ENCODE assay signal across 8 mouse cellular contexts in the genomic region with DNA sequence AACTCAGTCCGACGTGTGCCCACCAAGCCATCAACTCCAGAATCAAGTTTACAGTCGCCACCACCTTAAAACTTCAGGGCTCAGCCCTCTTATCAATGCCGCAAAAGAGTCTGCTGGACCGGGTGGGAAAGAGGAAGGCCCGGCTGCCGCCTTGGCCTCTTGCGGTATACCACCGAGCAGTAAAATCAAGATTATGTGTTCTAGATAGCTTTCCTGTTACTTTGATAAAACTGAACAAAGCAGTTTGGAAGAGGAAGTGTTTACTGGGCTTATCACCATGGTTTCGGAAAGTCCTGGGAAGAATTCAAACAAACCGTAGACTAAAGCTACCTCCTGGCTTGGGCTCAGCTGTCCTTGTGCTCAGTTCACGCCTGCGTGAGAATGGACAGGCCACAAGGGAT. TPM values are rescaled to one million over a fixed set of nuclear protein-coding genes. Genes with fewer than 3 reads are reported as not detected.
DNase-seq lines count a peak whose midpoint lies in the region; ATAC-seq and TF ChIP-seq lines count a peak whose summit lies in the region.

No protein-coding gene starts in this region.

- H3K27me3 ChIP-seq in kidney, embryonic 14.5 days (ENCODE audit: control insufficient read depth, insufficient read depth, low read length), result no peaks in the 10 kb centered on the region
- H3K27me3 ChIP-seq in heart, embryonic 13.5 days (replicated peaks), result no peaks in the 10 kb centered on the region
- H3K27me3 ChIP-seq in liver, embryonic 14.5 days (ENCODE audit: control insufficient read depth, insufficient read depth, low read length), result no peaks in the 10 kb centered on the region

- no peak for DNase-seq in kidney, adult 18-20 months
- DNase-seq in NIH3T3 (ENCODE audit: low read depth), result peak; percentile 25
- peak in 1 of 3 experiments; percentile 56 for DNase-seq in liver, embryonic 14.5 days (ENCODE audit: low read depth in 3 of 3, low spot score in 3 of 3)
- DNase-seq in frontal cortex, adult 2 months (ENCODE audit: extremely low spot score in 1 of 2, low spot score in 1 of 2), result no peak
- DNase-seq in cerebellum, postnatal 36 days, result no peak
- no peak for DNase-seq in spleen, postnatal 4 days (ENCODE audit: low spot score in 2 of 2)

- H3K4me3 ChIP-seq in kidney, embryonic 14.5 days (ENCODE audit: low read length), result peak overlapping the region; percentile 69
- H3K4me3 ChIP-seq in heart, embryonic 13.5 days, result peak overlapping the region; percentile 92
- peak overlapping the region; percentile 79 to 96 for H3K4me3 ChIP-seq in liver, embryonic 14.5 days (ENCODE audit: insufficient read depth in 1 of 2, low read depth in 2 of 2, low read length in 2 of 2)

- H3K9me3 ChIP-seq in kidney, embryonic 14.5 days (ENCODE audit: control insufficient read depth, low read length), result no peaks in the 10 kb centered on the region
- H3K9me3 ChIP-seq in heart, embryonic 13.5 days, result no peaks in the 10 kb centered on the region
- H3K9me3 ChIP-seq in liver, embryonic 14.5 days (ENCODE audit: control insufficient read depth, low read length), result no peaks in the 10 kb centered on the region

- 1% methylated on average over 13 of the region's 13 CpGs for WGBS in kidney, embryonic 14.5 days
- under 1% methylated on average over 13 of the region's 13 CpGs for WGBS in heart, embryonic 13.5 days
- under 1% methylated on average over 13 of the region's 13 CpGs for WGBS in liver, embryonic 14.5 days (ENCODE audit: insufficient replicate concordance)

- TF ChIP-seq CTCF in liver, embryonic 14.5 days (IDR thresholded peaks at IDR 0.05; ENCODE audit: low read depth), result no peak

- H3K27ac ChIP-seq in kidney, embryonic 14.5 days (ENCODE audit: low read depth, low read length), result peak overlapping the region; percentile 70; the same call in 1 of the 2 replicates
- H3K27ac ChIP-seq in heart, embryonic 13.5 days (replicated peaks), result peak overlapping the region; percentile 89
- H3K27ac ChIP-seq in liver, embryonic 14.5 days, result peak overlapping the region; percentile 98

- H3K9ac ChIP-seq in kidney, embryonic 14.5 days (ENCODE audit: low read depth, low read length), result peak overlapping the region; percentile 81
- peak overlapping the region; percentile 93 for H3K9ac ChIP-seq in heart, embryonic 13.5 days
- peak overlapping the region; percentile 90 for H3K9ac ChIP-seq in liver, embryonic 14.5 days (replicated peaks)

- H3K4me1 ChIP-seq in kidney, embryonic 14.5 days (ENCODE audit: control insufficient read depth, insufficient read depth, low read length), result peaks cover 21% of the 10 kb centered on the region
- peaks cover 24% of the 10 kb centered on the region for H3K4me1 ChIP-seq in heart, embryonic 13.5 days
- H3K4me1 ChIP-seq in liver, embryonic 14.5 days (replicated peaks; ENCODE audit: control insufficient read depth in 2 of 2, insufficient read depth in 2 of 2, low read length in 1 of 2), result peaks cover 19 to 20% of the 10 kb centered on the region in 2 experiments

- H3K4me2 ChIP-seq in kidney, embryonic 14.5 days (replicated peaks; ENCODE audit: low read depth, low read length), result peak overlapping the region; percentile 79
- peak overlapping the region; percentile 82 for H3K4me2 ChIP-seq in heart, embryonic 13.5 days
- H3K4me2 ChIP-seq in liver, embryonic 14.5 days (ENCODE audit: low read depth), result peak overlapping the region; percentile 77

- no peak for ATAC-seq in kidney, embryonic 14.5 days (ENCODE audit: low FRiP score, low TSS enrichment)
- ATAC-seq in heart, embryonic 13.5 days (ENCODE audit: extremely low read depth, insufficient number of reproducible peaks, low FRiP score, low TSS enrichment), result no peak
- ATAC-seq in liver, embryonic 14.5 days (ENCODE audit: insufficient read depth), result no peak

- H3K36me3 ChIP-seq in kidney, embryonic 14.5 days (ENCODE audit: control insufficient read depth, insufficient read depth, low read length), result no peaks in the 10 kb centered on the region
- no peaks in the 10 kb centered on the region for H3K36me3 ChIP-seq in heart, embryonic 13.5 days
- H3K36me3 ChIP-seq in liver, embryonic 14.5 days (replicated peaks; ENCODE audit: control insufficient read depth, insufficient read depth, low read depth), result no peaks in the 10 kb centered on the region

- no peak for TF ChIP-seq EP300 in liver, embryonic 14.5 days (IDR thresholded peaks at IDR 0.05; ENCODE audit: low read depth)

RNA-seq across cellular contexts. Expression of a gene that starts 0.8 kb away (rescaled TPM):
- 14.7 and 27.2 TPM in 2 replicates for polyA plus RNA-seq in kidney, embryonic 14.5 days (2014; fragmentation: Nextera tagmentation; extraction: Ambion mirVana)
- polyA plus RNA-seq in heart, embryonic 13.5 days (2015; fragmentation: Nextera tagmentation; extraction: Ambion mirVana), result 14.9 and 15.4 TPM in 2 replicates
- 3.3 and 3.5 TPM in 2 replicates for polyA plus RNA-seq in liver, embryonic 14.5 days (2012; rRNA removed)
- 4.5 and 6.2 TPM in 2 replicates for polyA plus RNA-seq in liver, embryonic 14.5 days (2014; fragmentation: Nextera tagmentation; extraction: Ambion mirVana)
- 9.4 and 10.6 TPM in 2 replicates for polyA plus RNA-seq in frontal cortex, adult 2 months (2012; rRNA removed)

RNA-seq across cellular contexts. Expression of a gene that starts 5.4 kb away (rescaled TPM):
- 52.4 and 56.2 TPM in 2 replicates for polyA plus RNA-seq in kidney, embryonic 14.5 days (2014; fragmentation: Nextera tagmentation; extraction: Ambion mirVana)
- polyA plus RNA-seq in heart, embryonic 13.5 days (2015; fragmentation: Nextera tagmentation; extraction: Ambion mirVana), result 59.8 and 60.3 TPM in 2 replicates
- 4.2 and 7.8 TPM in 2 replicates for polyA plus RNA-seq in liver, embryonic 14.5 days (2012; rRNA removed)
- polyA plus RNA-seq in liver, embryonic 14.5 days (2014; fragmentation: Nextera tagmentation; extraction: Ambion mirVana), result 15.5 and 18.9 TPM in 2 replicates
- polyA plus RNA-seq in frontal cortex, adult 2 months (2012; rRNA removed), result 12.6 and 13.6 TPM in 2 replicates

RNA-seq across cellular contexts. Expression of a gene that starts 31.8 kb away (rescaled TPM):
- 60.2 and 65.4 TPM in 2 replicates for polyA plus RNA-seq in kidney, embryonic 14.5 days (2014; fragmentation: Nextera tagmentation; extraction: Ambion mirVana)
- 84.9 and 99.1 TPM in 2 replicates for polyA plus RNA-seq in heart, embryonic 13.5 days (2015; fragmentation: Nextera tagmentation; extraction: Ambion mirVana)
- 47.5 and 50.1 TPM in 2 replicates for polyA plus RNA-seq in liver, embryonic 14.5 days (2012; rRNA removed)
- 75.7 and 75.9 TPM in 2 replicates for polyA plus RNA-seq in liver, embryonic 14.5 days (2014; fragmentation: Nextera tagmentation; extraction: Ambion mirVana)
- polyA plus RNA-seq in frontal cortex, adult 2 months (2012; rRNA removed), result 31.4 and 31.7 TPM in 2 replicates
